Mouse (Mus musculus): ENCODE results near the gene Gm5678. TPM values are rescaled to one million over a fixed set of nuclear protein-coding genes. Genes with fewer than 3 reads are reported as not detected.
"Not testable (repeated sequence)": the region's sequence is repeated elsewhere in the genome, so short reads cannot be mapped to it uniquely, and the experiment has no call there.

The Gm5678 gene
- polyA plus RNA-seq, 1 experiment from 2014 or later = not detected

- Histone ChIP-seq H3K4me1 (peaks cover 14% of the 10 kb centered on the region), H3K9me3 (replicated peaks) (no peaks in the 10 kb centered on the region), H3K9ac (no peak overlapping the region), H3K4me3 (no peak overlapping the region), H3K27me3 (no peaks in the 10 kb centered on the region), H3K36me3 (ENCODE audit: poor library complexity, severe bottlenecking) (peaks cover 31% of the 10 kb centered on the region), H3K27ac (no peak overlapping the region), H3K4me2 (no peak overlapping the region)
- ATAC-seq = no peak
- whole genome bisulfite sequencing = 92% methylated on average over 4 of the region's 4 CpGs
These were observed 16.9 kb upstream of the Gm5678 start for GRCm38 (mm10) chr16:93610961-93611360.

- 44% methylated on average over 5 of the region's 5 CpGs for WGBS
- Histone ChIP-seq H3K36me3 (ENCODE audit: poor library complexity, severe bottlenecking) (peaks cover 19% of the 10 kb centered on the region; the same call in 1 of the 2 replicates), H3K4me3 (no peak overlapping the region), H3K9me3 (replicated peaks) (no peaks in the 10 kb centered on the region), H3K4me2 (no peak overlapping the region), H3K27me3 (no peaks in the 10 kb centered on the region), H3K4me1 (no peaks in the 10 kb centered on the region), H3K9ac (no peak overlapping the region), H3K27ac (no peak overlapping the region)
- ATAC-seq = no peak
These were observed 12.6 kb upstream of the Gm5678 start for GRCm38 (mm10) chr16:93615118-93615870.

- not testable (repeated sequence) for H3K27ac ChIP-seq; H3K9me3 ChIP-seq (replicated peaks); H3K4me2 ChIP-seq; ATAC-seq; H3K4me1 ChIP-seq; H3K36me3 ChIP-seq (ENCODE audit: poor library complexity, severe bottlenecking); H3K27me3 ChIP-seq; H3K9ac ChIP-seq; H3K4me3 ChIP-seq
- WGBS = 90% methylated on average over 4 of the region's 4 CpGs
These were observed 4.1 kb upstream of the Gm5678 start for GRCm38 (mm10) chr16:93623759-93624158.

- no peak for ATAC-seq
- Histone ChIP-seq H3K4me2 (no peak overlapping the region), H3K9me3 (replicated peaks) (no peaks in the 10 kb centered on the region), H3K27ac (no peak overlapping the region), H3K4me1 (no peaks in the 10 kb centered on the region), H3K36me3 (ENCODE audit: poor library complexity, severe bottlenecking) (no peaks in the 10 kb centered on the region), H3K9ac (no peak overlapping the region), H3K27me3 (no peaks in the 10 kb centered on the region), H3K4me3 (no peak overlapping the region)
- 85% methylated on average over 4 of the region's 4 CpGs for WGBS
These were observed 3.2 kb upstream of the Gm5678 start for GRCm38 (mm10) chr16:93624671-93625070.

- no peak overlapping the region for H3K4me2 ChIP-seq
- WGBS = 3% methylated on average over 1 of the region's 1 CpGs
- no peak overlapping the region for H3K4me3 ChIP-seq
- H3K27ac ChIP-seq = no peak overlapping the region
- H3K27me3 ChIP-seq = no peaks in the 10 kb centered on the region
- no peak for ATAC-seq
- H3K9ac ChIP-seq = no peak overlapping the region
- no peaks in the 10 kb centered on the region for H3K4me1 ChIP-seq
- no peaks in the 10 kb centered on the region for H3K9me3 ChIP-seq (replicated peaks)
- no peaks in the 10 kb centered on the region for H3K36me3 ChIP-seq (ENCODE audit: poor library complexity, severe bottlenecking)
These were observed 1.2 kb upstream of the Gm5678 start for GRCm38 (mm10) chr16:93626745-93627144.

- Histone ChIP-seq H3K27me3 (no peaks in the 10 kb centered on the region), H3K9ac (no peak overlapping the region), H3K27ac (no peak overlapping the region), H3K4me1 (no peaks in the 10 kb centered on the region), H3K36me3 (ENCODE audit: poor library complexity, severe bottlenecking) (no peaks in the 10 kb centered on the region), H3K4me3 (no peak overlapping the region), H3K9me3 (replicated peaks) (no peaks in the 10 kb centered on the region), H3K4me2 (no peak overlapping the region)
- WGBS = 82% methylated on average over 4 of the region's 4 CpGs
- ATAC-seq = no peak
These were observed 16.1 kb downstream of the Gm5678 start for GRCm38 (mm10) chr16:93644006-93644405.

- no peak overlapping the region for H3K4me3 ChIP-seq
- H3K27me3 ChIP-seq = no peaks in the 10 kb centered on the region
- ATAC-seq = no peak
- no peak overlapping the region for H3K27ac ChIP-seq
- WGBS = 86% methylated on average over 5 of the region's 5 CpGs
- H3K9ac ChIP-seq = no peak overlapping the region
- no peak overlapping the region for H3K4me2 ChIP-seq
- no peaks in the 10 kb centered on the region for H3K36me3 ChIP-seq (ENCODE audit: poor library complexity, severe bottlenecking)
- H3K9me3 ChIP-seq (replicated peaks) = no peaks in the 10 kb centered on the region
- H3K4me1 ChIP-seq = no peaks in the 10 kb centered on the region
These were observed 20.7 kb downstream of the Gm5678 start for GRCm38 (mm10) chr16:93648441-93649183.

- H3K27ac ChIP-seq = no peak overlapping the region
- no peaks in the 10 kb centered on the region for H3K4me1 ChIP-seq
- no peak overlapping the region for H3K4me3 ChIP-seq
- no peaks in the 10 kb centered on the region for H3K27me3 ChIP-seq
- no peak overlapping the region for H3K9ac ChIP-seq
- no peak overlapping the region for H3K4me2 ChIP-seq
- no peaks in the 10 kb centered on the region for H3K36me3 ChIP-seq (ENCODE audit: poor library complexity, severe bottlenecking)
- peaks cover 7% of the 10 kb centered on the region for H3K9me3 ChIP-seq (replicated peaks)
- ATAC-seq = no peak
These were observed 40.1 kb downstream of the Gm5678 start for GRCm38 (mm10) chr16:93667976-93668375.

- Histone ChIP-seq H3K27ac (no peak overlapping the region), H3K9ac (no peak overlapping the region), H3K4me3 (no peak overlapping the region), H3K27me3 (no peaks in the 10 kb centered on the region), H3K4me1 (no peaks in the 10 kb centered on the region), H3K36me3 (ENCODE audit: poor library complexity, severe bottlenecking) (no peaks in the 10 kb centered on the region), H3K9me3 (replicated peaks) (peaks cover 7% of the 10 kb centered on the region), H3K4me2 (no peak overlapping the region)
- ATAC-seq = no peak
These were observed 41.6 kb downstream of the Gm5678 start for GRCm38 (mm10) chr16:93669521-93669920.

- not testable (repeated sequence) for H3K4me1 ChIP-seq; H3K36me3 ChIP-seq (ENCODE audit: poor library complexity, severe bottlenecking); H3K4me3 ChIP-seq; H3K4me2 ChIP-seq; H3K9me3 ChIP-seq (replicated peaks); H3K27me3 ChIP-seq; H3K9ac ChIP-seq; H3K27ac ChIP-seq; ATAC-seq
- 47% methylated on average over 4 of the region's 4 CpGs for WGBS
These were observed 42.6 kb downstream of the Gm5678 start for GRCm38 (mm10) chr16:93670466-93670865.

GRCm38 (mm10) chr16:93671064-93671463 lies 43.2 kb downstream of the Gm5678 start:
- Histone ChIP-seq H3K27me3 (no peaks in the 10 kb centered on the region), H3K4me2 (no peak overlapping the region), H3K4me1 (no peaks in the 10 kb centered on the region), H3K27ac (no peak overlapping the region), H3K36me3 (ENCODE audit: poor library complexity, severe bottlenecking) (no peaks in the 10 kb centered on the region), H3K9ac (no peak overlapping the region), H3K9me3 (replicated peaks) (peaks cover 7% of the 10 kb centered on the region), H3K4me3 (no peak overlapping the region)
- WGBS = 88% methylated on average over 5 of the region's 5 CpGs
- ATAC-seq = no peak

GRCm38 (mm10) chr16:93676376-93676775 lies 48.5 kb downstream of the Gm5678 start:
- no peak for ATAC-seq
- Histone ChIP-seq H3K4me3 (no peak overlapping the region), H3K4me2 (no peak overlapping the region), H3K27me3 (peaks cover 8% of the 10 kb centered on the region), H3K36me3 (ENCODE audit: poor library complexity, severe bottlenecking) (no peaks in the 10 kb centered on the region), H3K27ac (no peak overlapping the region), H3K9me3 (replicated peaks) (peaks cover 9% of the 10 kb centered on the region), H3K4me1 (no peaks in the 10 kb centered on the region), H3K9ac (no peak overlapping the region)
- WGBS = 77% methylated on average over 5 of the region's 5 CpGs

Measured in forebrain, embryonic 13.5 days (tissue).